Comparison of ENCODE assay signal across 9 mouse cellular contexts in genomic region chr2:165160466-165160865, GRCm38 (mm10).
DNase-seq lines count a peak whose midpoint lies in the region; ATAC-seq and TF ChIP-seq lines count a peak whose summit lies in the region.
"Had no signal": no experiment of that assay in that cellular context is flagged by ENCODE, and none has a peak within 500 bp of the region (broad histone marks: within the 10 kb centered on the region; RNA-seq: fewer than 3 reads in every experiment).

No protein-coding gene starts in this region.

- peak; percentile 61 for DNase-seq in hindbrain, embryonic 10.5 days (ENCODE audit: low spot score)
- DNase-seq in A20 (ENCODE audit: low read depth, low spot score): peak; percentile 5
- peak; percentile 76 for DNase-seq in adrenal gland, postnatal 36 days
- DNase-seq in lung, embryonic 14.5 days: peak; percentile 90
- no peak for DNase-seq in forebrain, postnatal 0 days

- no peaks in the 10 kb centered on the region for H3K36me3 ChIP-seq in hindbrain, embryonic 10.5 days
- no peaks in the 10 kb centered on the region for H3K36me3 ChIP-seq in hindbrain, embryonic 13.5 days
- H3K36me3 ChIP-seq in lung, embryonic 14.5 days (ENCODE audit: insufficient read depth): no peaks in the 10 kb centered on the region
- no peaks in the 10 kb centered on the region for H3K36me3 ChIP-seq in forebrain, postnatal 0 days (ENCODE audit: insufficient read depth)
- H3K36me3 ChIP-seq: limb, embryonic 13.5 days had no signal

- no peak overlapping the region for H3K27ac ChIP-seq in hindbrain, embryonic 10.5 days
- no peak overlapping the region for H3K27ac ChIP-seq in hindbrain, embryonic 13.5 days
- no peak overlapping the region for H3K27ac ChIP-seq in lung, embryonic 14.5 days (ENCODE audit: low read depth)
- H3K27ac ChIP-seq in forebrain, postnatal 0 days (ENCODE audit: low read depth, low read length): no peak overlapping the region
- H3K27ac ChIP-seq: limb, embryonic 13.5 days had no signal

- 18% methylated on average over 5 of the region's 5 CpGs for WGBS in hindbrain, embryonic 10.5 days
- WGBS in hindbrain, embryonic 13.5 days: 25% methylated on average over 5 of the region's 5 CpGs
- WGBS in lung, embryonic 14.5 days: 14% methylated on average over 5 of the region's 5 CpGs
- WGBS in forebrain, postnatal 0 days: 22% methylated on average over 5 of the region's 5 CpGs

- no peak for TF ChIP-seq CTCF in lung, embryonic 14.5 days (IDR thresholded peaks at IDR 0.05; ENCODE audit: low read depth)
- TF ChIP-seq CTCF in forebrain, postnatal 0 days (IDR thresholded peaks at IDR 0.05; ENCODE audit: low read depth): no peak

- no peak overlapping the region for H3K4me3 ChIP-seq in hindbrain, embryonic 10.5 days
- no peak overlapping the region for H3K4me3 ChIP-seq in hindbrain, embryonic 13.5 days
- H3K4me3 ChIP-seq in lung, embryonic 14.5 days (ENCODE audit: low read depth, low read length): no peak overlapping the region
- no peak overlapping the region for H3K4me3 ChIP-seq in forebrain, postnatal 0 days (ENCODE audit: low read depth, low read length)
- H3K4me3 ChIP-seq: limb, embryonic 13.5 days had no signal

- H3K9ac ChIP-seq in hindbrain, embryonic 13.5 days: no peak overlapping the region
- H3K9ac ChIP-seq in lung, embryonic 14.5 days: no peak overlapping the region
- no peak overlapping the region for H3K9ac ChIP-seq in forebrain, postnatal 0 days
- H3K9ac ChIP-seq: limb, embryonic 13.5 days had no signal

- no peak for ATAC-seq in hindbrain, embryonic 13.5 days (ENCODE audit: low FRiP score)
- ATAC-seq in lung, embryonic 14.5 days (ENCODE audit: insufficient read depth): no peak
- no peak for ATAC-seq in cerebellum, adult (ENCODE audit: insufficient number of reproducible peaks, low FRiP score, low TSS enrichment)
- no peak for ATAC-seq in frontal cortex, adult (ENCODE audit: low TSS enrichment)
- no peak for ATAC-seq in forebrain, postnatal 0 days

- peaks cover 59% of the 10 kb centered on the region for H3K4me1 ChIP-seq in hindbrain, embryonic 10.5 days (replicated peaks)
- H3K4me1 ChIP-seq in hindbrain, embryonic 13.5 days (replicated peaks): peaks cover 64% of the 10 kb centered on the region
- H3K4me1 ChIP-seq in lung, embryonic 14.5 days (ENCODE audit: insufficient read depth): no peaks in the 10 kb centered on the region
- no peaks in the 10 kb centered on the region for H3K4me1 ChIP-seq in forebrain, postnatal 0 days (ENCODE audit: insufficient read depth)

- H3K9me3 ChIP-seq in hindbrain, embryonic 10.5 days: no peaks in the 10 kb centered on the region
- H3K9me3 ChIP-seq in hindbrain, embryonic 13.5 days: no peaks in the 10 kb centered on the region
- H3K9me3 ChIP-seq in lung, embryonic 14.5 days (ENCODE audit: low read depth, low read length): no peaks in the 10 kb centered on the region
- H3K9me3 ChIP-seq in forebrain, postnatal 0 days (ENCODE audit: low read length): no peaks in the 10 kb centered on the region
- H3K9me3 ChIP-seq: limb, embryonic 13.5 days had no signal

- H3K4me2 ChIP-seq in hindbrain, embryonic 13.5 days: no peak overlapping the region
- H3K4me2 ChIP-seq in lung, embryonic 14.5 days: no peak overlapping the region
- H3K4me2 ChIP-seq in forebrain, postnatal 0 days (ENCODE audit: low read depth): no peak overlapping the region
- H3K4me2 ChIP-seq: limb, embryonic 13.5 days had no signal

- peaks cover 18% of the 10 kb centered on the region for H3K27me3 ChIP-seq in hindbrain, embryonic 10.5 days (ENCODE audit: insufficient read depth, poor library complexity, severe bottlenecking)
- peaks cover 14% of the 10 kb centered on the region; the same call in 1 of the 2 replicates for H3K27me3 ChIP-seq in hindbrain, embryonic 13.5 days
- H3K27me3 ChIP-seq in lung, embryonic 14.5 days (ENCODE audit: insufficient read depth, low read length): peaks cover 9% of the 10 kb centered on the region; the same call in 1 of the 2 replicates
- H3K27me3 ChIP-seq in forebrain, postnatal 0 days (ENCODE audit: insufficient read depth, low read length): peaks cover 6% of the 10 kb centered on the region; the same call in 1 of the 2 replicates
